Mouse (Mus musculus) myocyte (in vitro differentiated cells): Measurements from ENCODE around the gene Cerk.

Source experiments
- POLR2A ChIP-seq: IDR thresholded peaks from one replicate; pipeline ENCODE4 v1.6.1; 2011; ENCODE audit warnings: low read depth, mild to moderate bottlenecking, control low read depth, moderate library complexity; ENCODE audit not compliant: insufficient read length
- POLR2AphosphoS2 ChIP-seq: IDR thresholded peaks from one replicate; pipeline ENCODE4 v1.6.1; 2011; ENCODE audit warnings: low read depth, control low read depth; ENCODE audit not compliant: insufficient read length

DNA sequence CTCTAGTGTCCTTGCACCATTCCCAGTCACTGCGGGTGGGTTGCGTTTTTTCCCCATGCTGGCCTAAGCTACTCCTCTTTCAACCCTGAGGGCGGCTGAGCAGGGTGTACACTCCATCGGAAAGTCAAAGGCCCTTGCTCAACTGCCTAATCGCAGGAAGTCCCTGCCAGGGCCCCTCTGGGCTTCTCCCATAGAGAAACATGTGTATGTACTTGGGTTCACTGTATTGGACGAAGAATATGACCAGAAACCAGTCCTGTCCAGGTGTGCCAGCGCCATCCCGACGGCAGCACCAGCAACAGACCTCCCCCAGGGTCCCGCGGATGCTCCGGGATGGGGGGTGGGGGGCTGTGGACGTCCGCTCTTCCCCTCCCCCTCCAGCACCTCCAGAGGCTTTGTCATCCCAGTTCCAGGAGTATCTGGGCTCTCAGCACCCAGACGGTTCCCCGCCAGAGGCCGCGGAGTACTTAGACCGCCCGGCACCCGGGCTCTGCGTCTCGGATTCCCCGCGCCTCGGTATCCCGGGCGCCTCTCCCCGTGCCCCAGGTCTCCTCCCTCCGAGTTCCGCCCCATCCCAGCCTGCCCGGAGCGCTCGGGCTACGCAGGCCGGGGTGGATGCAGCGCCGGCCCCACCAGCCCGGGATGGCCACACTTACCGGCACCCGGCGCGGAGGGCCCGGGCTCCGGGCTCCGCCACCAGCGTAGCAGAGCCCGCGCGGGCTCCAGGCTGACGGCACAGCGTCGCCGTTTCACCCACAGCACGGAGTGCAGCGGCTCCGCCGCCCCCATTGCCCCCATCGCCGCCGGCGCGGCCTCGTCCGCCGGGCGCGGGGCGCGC, 871 bp downstream of the Cerk start:
- TF ChIP-seq POLR2AphosphoS2 (no peak), POLR2A (no peak)
